Mouse (Mus musculus) forebrain, embryonic 10.5 days (tissue): ENCODE measurements at regions not wholly inside any gene's neighbourhood (a gene's known extent, or its start where the extent isn't known, plus 50 kb on each side); places are given as distances from the start of the nearest gene placed in this dataset.
"Not testable (repeated sequence)": the region's sequence is repeated elsewhere in the genome, so short reads cannot be mapped to it uniquely, and the experiment has no call there.

ENCODE experiments used
- DNase-seq: peaks from one replicate; pipeline ENCODE4 v3.0.0-alpha.2; 2017; ENCODE audit warnings: low spot score; ENCODE audit errors: extremely low spot score
- H3K27ac ChIP-seq: fragments of 300-500 bp; sonication (generic); 2 replicates; pipeline ENCODE4 v1.5.1; 2016; ENCODE audit warnings: mild to moderate bottlenecking
- H3K27me3 ChIP-seq: fragments of 300-500 bp; sonication (generic); 2 replicates; pipeline ENCODE4 v1.6.1; 2016; ENCODE audit warnings: mild to moderate bottlenecking; ENCODE audit not compliant: poor library complexity, severe bottlenecking
- H3K36me3 ChIP-seq: fragments of 300-500 bp; sonication (generic); replicated peaks from 2 replicates; pipeline ENCODE4 v1.6.1; 2016; ENCODE audit warnings: mild to moderate bottlenecking, moderate library complexity
- H3K4me1 ChIP-seq: fragments of 300-500 bp; sonication (generic); 2 replicates; pipeline ENCODE4 v1.6.1; 2016
- H3K4me3 ChIP-seq: fragments of 300-500 bp; sonication (generic); 2 replicates; pipeline ENCODE4 v1.5.1; 2016; ENCODE audit warnings: mild to moderate bottlenecking, moderate library complexity
- H3K9me3 ChIP-seq: fragments of 300-500 bp; sonication (generic); 2 replicates; pipeline ENCODE4 v1.6.1; 2016; ENCODE audit warnings: mild to moderate bottlenecking, moderate library complexity
- WGBS: fragments of 180-500 bp; shearing (Covaris S2); methylation state at CpG from one replicate; pipeline ENCODE4 v1.1.7; 2016; 5-methylcytosine and 5-hydroxymethylcytosine counted together

DNA sequence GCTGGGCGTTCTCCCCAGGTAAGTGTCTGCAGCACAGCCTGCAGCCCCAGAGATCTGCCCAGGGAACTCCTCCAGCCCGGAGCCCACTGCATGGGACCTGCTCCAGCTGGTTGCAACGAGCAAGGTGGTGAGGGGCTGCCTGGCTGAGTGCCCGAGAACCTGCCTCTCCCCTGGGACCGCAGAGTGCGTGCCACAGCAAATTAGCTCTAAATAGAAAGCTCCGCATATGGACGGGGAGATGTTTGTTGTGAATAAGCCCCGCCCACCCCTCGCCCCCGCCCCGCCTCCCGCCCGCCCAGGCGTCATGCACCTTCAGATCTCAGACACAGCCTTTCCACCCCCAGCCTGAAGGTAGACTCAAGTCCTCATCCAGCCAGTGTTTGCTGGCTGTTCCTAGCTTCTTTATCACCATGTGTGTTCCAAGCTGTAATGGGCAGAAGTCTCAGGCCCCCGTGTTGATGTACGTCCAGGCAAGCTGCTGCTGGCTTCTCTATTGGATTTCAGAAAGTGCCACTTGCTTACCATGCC, 294.0 kb downstream of the Ajap1 start:
- peak overlapping the region; percentile 47 for H3K4me3 ChIP-seq
- no peaks in the 10 kb centered on the region for H3K36me3 ChIP-seq
- no peaks in the 10 kb centered on the region for H3K9me3 ChIP-seq
- H3K27ac ChIP-seq, result 0 out of 2 replicates have a peak overlapping the region, but pooled peaks have one; percentile 26
- DNase-seq, result peak; percentile 21
- H3K27me3 ChIP-seq, result peaks cover 76% of the 10 kb centered on the region
- under 1% methylated on average over 17 of the region's 17 CpGs for WGBS
- H3K4me1 ChIP-seq, result peaks cover 41% of the 10 kb centered on the region

DNA sequence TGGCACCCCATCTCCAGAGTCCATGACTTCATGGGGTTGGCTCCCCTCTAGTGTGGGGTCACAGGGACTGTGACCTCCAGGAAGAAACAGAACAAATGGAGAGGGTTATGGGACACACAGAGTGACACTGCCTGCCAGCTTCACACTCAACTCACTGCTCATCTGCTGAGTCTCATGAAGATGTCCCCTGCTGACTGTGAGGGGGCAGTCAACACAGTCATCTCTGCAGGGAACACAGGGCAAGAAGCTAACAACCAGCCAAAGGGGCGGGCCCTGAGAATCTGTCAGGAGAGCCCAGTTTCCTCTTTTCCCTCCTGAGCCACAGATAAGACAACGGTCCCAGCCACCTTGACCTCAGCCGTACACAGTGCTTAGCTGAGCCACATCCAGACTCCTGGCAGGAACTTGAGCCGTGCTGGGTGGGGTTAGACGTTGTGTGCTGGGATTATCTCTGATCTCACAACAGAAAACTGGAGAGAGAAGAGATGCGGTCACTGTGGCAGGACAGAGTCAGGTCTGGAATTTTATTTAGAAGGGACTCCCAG, 294.6 kb downstream of the Ajap1 start:
- Histone ChIP-seq H3K4me1 (peaks cover 41% of the 10 kb centered on the region), H3K27me3 (peaks cover 79% of the 10 kb centered on the region), H3K4me3 (peak overlapping the region; percentile 47), H3K36me3 (no peaks in the 10 kb centered on the region), H3K9me3 (no peaks in the 10 kb centered on the region), H3K27ac (0 out of 2 replicates have a peak overlapping the region, but pooled peaks have one; percentile 26)
- DNase-seq, result no peak
- under 1% methylated on average over 6 of the region's 6 CpGs for WGBS

DNA sequence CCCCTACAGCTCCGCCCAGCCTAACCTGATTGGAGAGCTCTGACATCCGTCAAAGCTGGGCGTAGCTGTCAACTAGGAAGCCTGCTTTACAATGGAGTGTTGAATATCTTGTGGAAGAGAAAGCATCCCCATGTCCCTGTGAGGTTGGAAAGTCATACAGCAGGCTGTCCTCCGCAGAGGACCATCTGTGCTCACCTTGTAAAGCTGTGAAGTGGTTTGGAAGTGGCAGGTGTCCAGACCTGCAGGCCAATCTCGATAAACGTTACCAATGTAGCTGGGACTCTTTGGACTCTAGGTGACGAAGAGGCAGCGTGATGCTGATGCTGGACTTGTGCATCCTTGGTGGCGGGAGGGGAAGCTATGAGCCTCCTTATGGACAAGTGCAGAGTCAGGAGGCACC, 305.1 kb downstream of the Ajap1 start:
- peaks cover 15% of the 10 kb centered on the region for H3K9me3 ChIP-seq
- no peak overlapping the region for H3K4me3 ChIP-seq
- no peaks in the 10 kb centered on the region for H3K36me3 ChIP-seq
- 0 out of 2 replicates have a peak, but pooled peaks cover 3% of the 10 kb centered on the region for H3K27me3 ChIP-seq
- H3K4me1 ChIP-seq, result peaks cover 5% of the 10 kb centered on the region
- WGBS, result 93% methylated on average over 9 of the region's 9 CpGs
- H3K27ac ChIP-seq, result no peak overlapping the region
- no peak for DNase-seq

DNA sequence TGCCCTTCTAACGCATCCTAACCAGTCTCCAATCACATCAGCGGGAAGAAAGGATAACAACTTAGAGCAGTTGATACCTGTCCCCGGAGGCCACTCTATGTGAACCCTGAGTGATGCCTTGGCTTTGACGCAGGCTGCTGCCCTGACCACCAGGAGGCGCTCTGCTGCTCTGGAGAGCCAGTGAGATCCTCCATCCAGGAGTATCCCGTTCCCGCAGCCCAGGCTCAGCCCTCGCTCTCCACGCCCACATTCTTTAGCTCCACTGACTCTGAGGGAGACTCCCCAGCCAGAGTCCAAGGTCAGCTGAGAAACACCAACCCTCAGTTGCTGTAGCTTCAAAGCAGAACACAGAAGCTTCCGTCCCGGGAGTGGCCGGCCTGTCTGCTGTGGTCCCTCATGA, 307.0 kb downstream of the Ajap1 start:
- no peaks in the 10 kb centered on the region for H3K36me3 ChIP-seq
- peaks cover 5% of the 10 kb centered on the region for H3K4me1 ChIP-seq
- H3K4me3 ChIP-seq, result no peak overlapping the region; the same call in 1 of the 2 replicates
- peaks cover 19% of the 10 kb centered on the region for H3K9me3 ChIP-seq
- H3K27ac ChIP-seq, result no peak overlapping the region
- peak; percentile 79 for DNase-seq
- WGBS, result 7% methylated on average over 12 of the region's 12 CpGs
- no peaks in the 10 kb centered on the region for H3K27me3 ChIP-seq

DNA sequence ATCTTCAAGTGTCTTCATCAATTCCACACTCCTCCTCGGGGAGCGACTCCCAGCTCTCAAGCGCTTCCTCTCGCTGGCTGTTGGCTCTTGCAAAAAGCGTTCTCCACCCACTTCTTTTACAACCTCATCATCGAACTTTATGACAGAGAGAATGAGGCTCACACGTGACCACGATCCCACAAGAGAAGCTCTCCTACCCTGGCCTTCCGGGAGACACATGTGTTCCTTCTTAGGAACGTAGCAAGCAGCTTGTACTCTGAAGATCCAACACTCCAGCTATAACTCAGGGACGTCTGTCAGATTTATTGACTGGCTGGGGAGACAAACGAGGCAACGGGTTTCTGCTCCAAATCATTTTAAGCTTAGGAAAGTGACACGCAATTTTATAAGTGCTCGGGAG, 307.5 kb downstream of the Ajap1 start:
- Histone ChIP-seq H3K36me3 (no peaks in the 10 kb centered on the region), H3K4me3 (no peak overlapping the region), H3K9me3 (peaks cover 19% of the 10 kb centered on the region), H3K27me3 (no peaks in the 10 kb centered on the region), H3K4me1 (peaks cover 6% of the 10 kb centered on the region), H3K27ac (no peak overlapping the region)
- DNase-seq, result no peak
- 87% methylated on average over 15 of the region's 15 CpGs for WGBS

DNA sequence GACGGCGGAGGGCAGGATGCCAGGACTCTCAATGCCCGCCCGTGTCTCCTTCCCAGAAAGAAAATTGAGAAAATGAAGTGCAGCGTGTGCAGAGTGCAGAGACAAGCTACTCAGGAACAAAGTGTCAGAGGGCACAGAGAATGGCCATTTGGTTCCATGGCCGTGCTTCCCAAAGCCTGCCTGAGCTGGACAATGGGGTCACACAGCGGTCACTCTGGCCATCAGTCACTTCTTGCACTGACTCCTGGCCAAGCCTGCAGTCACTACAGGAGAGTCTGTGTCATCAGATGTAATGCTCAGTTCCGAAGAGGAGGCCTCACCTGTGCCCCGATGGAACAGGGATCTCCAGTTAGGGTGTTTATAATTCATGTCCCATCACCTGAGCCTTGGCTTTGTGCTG, 312.6 kb downstream of the Ajap1 start:
- Histone ChIP-seq H3K27me3 (no peaks in the 10 kb centered on the region), H3K36me3 (no peaks in the 10 kb centered on the region), H3K9me3 (peaks cover 19% of the 10 kb centered on the region), H3K4me1 (0 out of 2 replicates have a peak, but pooled peaks cover 3% of the 10 kb centered on the region), H3K27ac (no peak overlapping the region), H3K4me3 (no peak overlapping the region)
- 86% methylated on average over 9 of the region's 9 CpGs for WGBS
- no peak for DNase-seq

DNA sequence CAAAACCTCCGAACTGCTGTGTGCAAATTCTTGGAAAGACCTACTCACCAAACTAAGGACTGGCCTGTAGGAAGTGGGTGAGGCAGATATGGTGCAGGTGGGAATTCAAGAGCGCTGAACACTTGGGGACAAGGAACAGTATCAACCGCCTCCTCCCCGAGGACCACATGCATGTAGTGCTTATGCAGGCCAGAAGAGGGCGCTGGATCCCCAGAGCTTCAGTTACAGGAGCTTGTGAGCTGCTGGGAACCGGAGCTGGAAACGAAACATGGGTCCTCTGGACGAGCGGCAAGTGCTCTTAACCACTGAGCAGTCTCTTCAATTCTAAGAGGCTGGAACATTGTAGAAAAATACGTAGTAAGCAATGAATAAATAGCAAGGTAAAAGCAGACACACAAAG, 317.8 kb downstream of the Ajap1 start:
- Histone ChIP-seq H3K4me3 (no peak overlapping the region), H3K27me3 (no peaks in the 10 kb centered on the region), H3K9me3 (no peaks in the 10 kb centered on the region; the same call in 1 of the 2 replicates), H3K36me3 (no peaks in the 10 kb centered on the region), H3K4me1 (no peaks in the 10 kb centered on the region), H3K27ac (no peak overlapping the region)
- 86% methylated on average over 10 of the region's 10 CpGs for WGBS
- DNase-seq, result no peak

DNA sequence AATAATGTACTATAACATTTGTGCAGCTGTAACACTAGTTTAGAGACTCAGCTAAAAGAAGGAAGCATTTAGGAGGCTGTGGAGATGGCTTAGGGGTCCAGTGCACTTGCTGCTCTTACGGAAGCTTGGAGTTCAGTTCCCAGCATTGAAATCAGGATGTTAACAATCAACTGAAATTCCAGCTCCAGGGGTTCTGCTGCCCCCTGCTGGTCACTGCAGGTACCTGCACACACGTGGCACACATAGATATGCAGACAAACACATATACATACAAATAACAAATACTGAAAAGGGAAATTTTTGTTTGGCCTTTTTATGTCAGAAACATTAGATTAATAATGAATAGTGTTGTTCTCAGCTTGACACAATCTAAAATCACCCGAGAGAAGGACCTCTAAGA, 322.5 kb downstream of the Ajap1 start:
- H3K9me3 ChIP-seq, result peaks cover 3% of the 10 kb centered on the region
- DNase-seq, result no peak
- H3K4me3 ChIP-seq, result no peak overlapping the region

DNA sequence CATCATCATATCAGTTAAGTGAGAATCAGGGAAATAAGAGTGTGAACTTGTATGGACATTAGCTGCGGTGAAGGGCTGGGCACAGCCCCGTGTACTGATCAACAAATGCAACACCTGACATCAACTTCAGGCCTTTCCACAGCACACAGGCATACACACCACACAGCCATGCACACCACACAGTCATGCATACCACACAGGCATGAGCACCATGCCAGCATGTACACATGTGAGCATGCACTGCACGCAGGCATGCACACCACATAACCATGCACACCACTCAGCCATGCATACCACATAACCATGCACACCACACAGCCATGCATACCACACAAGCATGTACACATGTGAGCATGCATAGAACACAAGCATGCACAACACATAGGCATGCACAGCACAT, 325.0 kb downstream of the Ajap1 start:
- Histone ChIP-seq H3K9me3 (peaks cover 3% of the 10 kb centered on the region), H3K4me3 (no peak overlapping the region), H3K27me3 (no peaks in the 10 kb centered on the region), H3K27ac (no peak overlapping the region), H3K4me1 (no peaks in the 10 kb centered on the region), H3K36me3 (no peaks in the 10 kb centered on the region)
- 95% methylated on average over 3 of the region's 3 CpGs for WGBS
- DNase-seq, result no peak

More for the DNA sequence above, 322.5 kb downstream of the Ajap1 start:
- 86% methylated on average over 3 of the region's 3 CpGs for WGBS
- H3K27ac ChIP-seq, result no peak overlapping the region
- no peaks in the 10 kb centered on the region for H3K36me3 ChIP-seq
- no peaks in the 10 kb centered on the region for H3K27me3 ChIP-seq
- no peaks in the 10 kb centered on the region for H3K4me1 ChIP-seq

DNA sequence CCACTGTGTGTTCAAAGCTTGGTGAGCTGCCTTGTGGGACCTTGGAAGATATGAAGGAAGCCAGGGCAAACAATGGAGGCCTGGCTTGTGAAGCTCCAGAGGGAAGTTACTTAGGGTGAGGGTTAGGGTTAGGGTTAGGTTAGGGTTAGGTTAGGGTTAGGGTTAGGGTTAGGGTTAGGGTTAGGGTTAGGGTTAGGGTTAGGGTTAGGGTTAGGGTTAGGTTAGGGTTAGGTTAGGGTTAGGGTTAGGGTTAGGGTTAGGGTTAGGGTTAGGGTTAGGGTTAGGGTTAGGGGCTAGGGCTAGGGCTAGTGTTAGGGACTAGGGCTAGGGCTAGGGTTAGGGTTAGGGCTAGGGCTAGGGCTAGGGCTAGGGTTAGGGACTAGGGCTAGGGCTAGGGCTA, 329.7 kb downstream of the Ajap1 start:
- H3K36me3 ChIP-seq, H3K27ac ChIP-seq, H3K27me3 ChIP-seq, DNase-seq, H3K4me3 ChIP-seq, H3K4me1 ChIP-seq, H3K9me3 ChIP-seq: not testable (repeated sequence)

DNA sequence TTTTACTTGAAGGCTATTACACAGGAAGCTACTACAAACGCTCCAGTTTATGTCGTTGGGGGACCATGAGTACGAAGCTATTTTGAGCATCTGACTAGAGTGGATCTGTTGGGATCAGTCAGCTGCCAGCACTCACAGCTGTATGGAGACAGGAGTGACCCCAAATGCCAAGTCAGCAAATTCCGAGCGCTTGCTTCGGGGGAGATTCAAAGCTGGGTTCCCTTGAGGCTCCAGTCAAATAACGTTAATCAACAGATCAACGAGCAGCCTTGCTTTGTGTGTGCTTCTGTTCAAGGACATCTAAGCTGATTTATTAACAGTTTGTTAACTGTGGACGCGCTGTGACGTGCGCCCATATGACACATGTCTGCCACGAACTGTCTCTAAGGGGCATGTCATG, 349.5 kb downstream of the Ajap1 start:
- DNase-seq, result no peak
- H3K27ac ChIP-seq, result no peak overlapping the region
- WGBS, result 92% methylated on average over 13 of the region's 13 CpGs

DNA sequence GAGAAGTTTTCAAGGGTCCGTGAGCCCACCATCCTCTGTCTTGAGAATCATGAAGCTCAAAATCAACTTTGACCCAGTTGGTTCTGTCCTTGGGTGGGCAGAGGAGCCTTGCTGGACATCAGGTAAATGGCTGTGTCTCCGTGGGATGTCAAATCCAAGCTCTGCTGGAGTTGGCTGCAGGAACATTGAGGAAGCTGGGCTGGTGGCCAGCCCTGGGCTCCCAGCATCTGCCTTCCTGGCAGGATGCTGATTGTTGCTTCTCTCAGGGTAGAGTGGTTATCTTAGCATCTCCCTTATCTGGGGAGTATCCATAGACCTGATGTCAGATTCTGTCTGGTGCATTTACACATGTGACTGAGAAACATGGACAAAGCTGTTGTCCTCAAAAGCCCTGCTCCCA, 353.3 kb downstream of the Ajap1 start:
- Histone ChIP-seq H3K4me1 (no peaks in the 10 kb centered on the region), H3K27me3 (no peaks in the 10 kb centered on the region), H3K9me3 (no peaks in the 10 kb centered on the region; the same call in 1 of the 2 replicates), H3K27ac (no peak overlapping the region), H3K4me3 (no peak overlapping the region), H3K36me3 (no peaks in the 10 kb centered on the region)
- WGBS, result 87% methylated on average over 2 of the region's 2 CpGs
- no peak for DNase-seq

More for the DNA sequence above, 349.5 kb downstream of the Ajap1 start:
- Histone ChIP-seq H3K27me3 (no peaks in the 10 kb centered on the region), H3K4me3 (no peak overlapping the region), H3K9me3 (no peaks in the 10 kb centered on the region; the same call in 1 of the 2 replicates), H3K4me1 (no peaks in the 10 kb centered on the region), H3K36me3 (no peaks in the 10 kb centered on the region)

DNA sequence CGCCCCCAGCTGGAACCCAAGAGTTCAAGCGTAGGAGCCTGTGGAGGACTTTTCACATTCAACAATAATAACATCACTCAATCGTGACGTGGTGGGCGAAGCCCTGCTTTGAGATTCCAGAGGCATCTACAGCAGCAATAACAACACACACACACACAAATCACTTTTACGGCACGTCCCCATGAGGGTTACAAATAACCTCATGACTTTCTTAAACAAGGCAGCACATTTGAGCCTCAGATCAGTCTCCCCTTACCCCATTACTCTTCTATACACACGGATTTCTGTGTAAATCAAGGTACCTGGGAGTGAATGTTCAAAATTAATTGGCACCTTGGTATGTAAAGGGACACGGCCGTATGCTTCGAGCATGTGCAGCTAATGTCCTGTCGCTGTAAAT, 354.4 kb downstream of the Ajap1 start:
- Histone ChIP-seq H3K9me3 (no peaks in the 10 kb centered on the region; the same call in 1 of the 2 replicates), H3K27ac (no peak overlapping the region), H3K4me3 (no peak overlapping the region), H3K4me1 (no peaks in the 10 kb centered on the region), H3K36me3 (no peaks in the 10 kb centered on the region), H3K27me3 (no peaks in the 10 kb centered on the region)
- DNase-seq, result no peak
- WGBS, result 94% methylated on average over 12 of the region's 12 CpGs
